Mouse (Mus musculus): ENCODE results near the gene Fam221b. TPM values are rescaled to one million over a fixed set of nuclear protein-coding genes. Genes with fewer than 3 reads are reported as not detected.

Gene Fam221b
- polyA plus RNA-seq, 1 experiment from 2014 or later, result 2.9 TPM

Small RNAs within 50 kb of the gene (microRNA-seq; reads per million reads assigned to microRNA genes)
- gene Gm25262 (ENCODE audit: borderline number of aligned reads), result not detected

Other genes with a start within 250 kb of the Fam221b start
- 0.41 and 0.44 TPM in 2 replicates for gene Fam166b, start 240.0 kb downstream of the Fam221b start, polyA plus RNA-seq (2015; fragmentation: Nextera tagmentation; extraction: Ambion mirVana)
- 9.2 and 9.3 TPM in 2 replicates for gene Tesk1, start 227.2 kb downstream of the Fam221b start, polyA plus RNA-seq (2015; fragmentation: Nextera tagmentation; extraction: Ambion mirVana)
- gene Cd72, start 214.5 kb downstream of the Fam221b start, polyA plus RNA-seq (2015; fragmentation: Nextera tagmentation; extraction: Ambion mirVana), result 3.1 and 3.8 TPM in 2 replicates
- gene Sit1, start 185.4 kb downstream of the Fam221b start, polyA plus RNA-seq (2015; fragmentation: Nextera tagmentation; extraction: Ambion mirVana), result not detected in 2 replicates
- gene Ccdc107, start 176.2 kb downstream of the Fam221b start, polyA plus RNA-seq (2015; fragmentation: Nextera tagmentation; extraction: Ambion mirVana), result 71.7 and 81.0 TPM in 2 replicates
- gene Arhgef39, start 169.4 kb downstream of the Fam221b start, polyA plus RNA-seq (2015; fragmentation: Nextera tagmentation; extraction: Ambion mirVana), result 36.8 and 39.8 TPM in 2 replicates
- gene Car9, start 162.2 kb downstream of the Fam221b start, polyA plus RNA-seq (2015; fragmentation: Nextera tagmentation; extraction: Ambion mirVana), result 2.5 and 4.8 TPM in 2 replicates
- 456 and 604 TPM in 2 replicates for gene Tpm2, start 145.4 kb downstream of the Fam221b start, polyA plus RNA-seq (2015; fragmentation: Nextera tagmentation; extraction: Ambion mirVana)
- 77.5 and 88.2 TPM in 2 replicates for gene Creb3, start 106.8 kb downstream of the Fam221b start, polyA plus RNA-seq (2015; fragmentation: Nextera tagmentation; extraction: Ambion mirVana)
- gene Tln1, start 106.5 kb downstream of the Fam221b start, polyA plus RNA-seq (2015; fragmentation: Nextera tagmentation; extraction: Ambion mirVana), result 55.8 and 60.9 TPM in 2 replicates
- gene Rgp1, start 90.4 kb downstream of the Fam221b start, polyA plus RNA-seq (2015; fragmentation: Nextera tagmentation; extraction: Ambion mirVana), result 28.6 and 32.5 TPM in 2 replicates
- 21.3 and 22.3 TPM in 2 replicates for gene Gba2, start 90.3 kb downstream of the Fam221b start, polyA plus RNA-seq (2015; fragmentation: Nextera tagmentation; extraction: Ambion mirVana)
- gene Msmp, start 84.7 kb downstream of the Fam221b start, polyA plus RNA-seq (2015; fragmentation: Nextera tagmentation; extraction: Ambion mirVana), result 1.5 and 1.6 TPM in 2 replicates
- 19.7 and 20.9 TPM in 2 replicates for gene Npr2, start 37.2 kb downstream of the Fam221b start, polyA plus RNA-seq (2015; fragmentation: Nextera tagmentation; extraction: Ambion mirVana)
- gene Spag8, start 15.6 kb downstream of the Fam221b start, polyA plus RNA-seq (2015; fragmentation: Nextera tagmentation; extraction: Ambion mirVana), result 7.5 and 10.6 TPM in 2 replicates
- 88.1 and 91.2 TPM in 2 replicates for gene Hint2, start 12.7 kb downstream of the Fam221b start, polyA plus RNA-seq (2015; fragmentation: Nextera tagmentation; extraction: Ambion mirVana)
- gene Tmem8b, start 174 bp downstream of the Fam221b start, polyA plus RNA-seq (2015; fragmentation: Nextera tagmentation; extraction: Ambion mirVana), result 5.3 and 6.1 TPM in 2 replicates
- not detected in 2 replicates for gene Olfr70, start 31.7 kb upstream of the Fam221b start, polyA plus RNA-seq (2015; fragmentation: Nextera tagmentation; extraction: Ambion mirVana)
- not detected in 2 replicates for gene Olfr71, start 41.1 kb upstream of the Fam221b start, polyA plus RNA-seq (2015; fragmentation: Nextera tagmentation; extraction: Ambion mirVana)
- gene Hrct1, start 58.0 kb upstream of the Fam221b start, polyA plus RNA-seq (2015; fragmentation: Nextera tagmentation; extraction: Ambion mirVana), result 0.99 and 1.2 TPM in 2 replicates
- gene Spaar, start 60.9 kb upstream of the Fam221b start, polyA plus RNA-seq (2015; fragmentation: Nextera tagmentation; extraction: Ambion mirVana), result 0.09 and 0.31 TPM in 2 replicates
- not detected in 2 replicates for gene Olfr159, start 101.9 kb upstream of the Fam221b start, polyA plus RNA-seq (2015; fragmentation: Nextera tagmentation; extraction: Ambion mirVana)
- 0.13 TPM in 1 of 2 replicates, not detected in the other for gene Olfr156, start 154.8 kb upstream of the Fam221b start, polyA plus RNA-seq (2015; fragmentation: Nextera tagmentation; extraction: Ambion mirVana)
- gene Olfr157, start 171.1 kb upstream of the Fam221b start, polyA plus RNA-seq (2015; fragmentation: Nextera tagmentation; extraction: Ambion mirVana), result 0.04 TPM in 2 replicates
- gene Olfr155, start 182.4 kb upstream of the Fam221b start, polyA plus RNA-seq (2015; fragmentation: Nextera tagmentation; extraction: Ambion mirVana), result 0.16 TPM in 1 of 2 replicates, not detected in the other
- gene Reck, start 206.4 kb upstream of the Fam221b start, polyA plus RNA-seq (2015; fragmentation: Nextera tagmentation; extraction: Ambion mirVana), result 33.3 and 33.7 TPM in 2 replicates